Mouse (Mus musculus): ENCODE results near the gene Ptpre.

DNA sequence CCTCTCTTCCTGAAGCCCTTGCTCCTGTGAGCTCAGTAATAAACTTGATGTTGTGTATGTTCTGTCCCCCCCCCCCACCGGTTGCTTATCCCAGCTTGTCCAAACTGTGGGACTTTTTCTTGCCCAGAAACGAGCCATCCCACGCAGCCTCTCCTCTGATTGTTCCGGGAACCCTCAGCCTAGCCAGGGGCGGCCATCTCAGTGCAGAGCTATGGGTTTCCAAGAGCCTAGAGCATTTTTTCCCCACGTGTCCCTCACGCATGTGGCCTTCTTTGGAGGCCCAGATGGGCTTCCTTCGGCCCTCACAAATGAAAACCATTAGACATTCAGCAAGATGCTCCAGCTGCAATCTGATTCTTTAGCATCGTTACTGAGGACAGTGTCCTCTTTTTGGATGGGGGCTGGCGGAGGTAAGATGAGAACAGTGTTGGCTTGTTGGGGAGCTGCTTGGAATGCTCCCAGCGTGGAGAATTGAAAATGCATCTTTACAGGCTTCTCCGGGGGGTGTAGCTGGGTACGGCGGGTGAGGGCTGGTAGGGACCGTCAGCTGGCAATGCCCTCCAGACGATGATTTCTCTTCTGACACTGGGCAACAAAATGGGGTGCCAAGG is 41.5 kb downstream of the Ptpre start:
- TF ChIP-seq CTCF (IDR thresholded peaks at IDR 0.05; ENCODE audit: low read depth), result no peak
- TF ChIP-seq EP300 (IDR thresholded peaks at IDR 0.05; ENCODE audit: low read depth), result no peak

Measured in heart, postnatal 0 days (tissue).